Mouse (Mus musculus) spleen, postnatal 0 days (tissue): ENCODE data around the gene Olfr643. TPM values are rescaled to one million over a fixed set of nuclear protein-coding genes. Genes with fewer than 3 reads are reported as not detected.

ENCODE experiments used
- polyA plus RNA-seq: library from polyadenylated mRNA; unstranded; fragments of >200 nt; fragmentation: Nextera tagmentation; extraction: Ambion mirVana; gene quantifications from 2 replicates; pipeline ENCODE4 v1.2.1, GENCODE M21; 2015

Gene Olfr643
- polyA plus RNA-seq: not detected in 2 replicates

GRCm38 (mm10) chr7:104137305-104137704 lies at the start of gene Olfr643:
Gene Olfr643, minus strand, starts transcription at chr7:104137405.

GRCm38 (mm10) chr7:104183292-104183691 lies 46.1 kb upstream of the Olfr643 start, which contains the start of gene Olfr648:
Gene Olfr648, minus strand, starts transcription at chr7:104183392.

GRCm38 (mm10) chr7:104150456-104150855 lies 13.3 kb upstream of the Olfr643 start, which contains the start of gene Ubqlnl:
Gene Ubqlnl, minus strand, starts transcription at chr7:104150556.

GRCm38 (mm10) chr7:104143179-104143578 lies 6.0 kb upstream of the Olfr643 start, which contains the start of gene Ubqln3:
Gene Ubqln3, minus strand, starts transcription at chr7:104143279.

GRCm38 (mm10) chr7:104129726-104130125 lies 7.5 kb downstream of the Olfr643 start, which contains the start of gene Ubqln5:
Gene Ubqln5, minus strand, starts transcription at chr7:104129826.

GRCm38 (mm10) chr7:104104757-104104972 lies 32.5 kb downstream of the Olfr643 start, which contains the start of gene Olfr646:
Gene Olfr646, plus strand, starts transcription at chr7:104104873.

GRCm38 (mm10) chr7:104085365-104085764 lies 51.8 kb downstream of the Olfr643 start, which contains the start of gene Olfr645:
Gene Olfr645, minus strand, starts transcription at chr7:104085465.

GRCm38 (mm10) chr7:104071769-104072168 lies 65.4 kb downstream of the Olfr643 start, which contains the start of gene Olfr644:
Gene Olfr644, minus strand, starts transcription at chr7:104071869.

GRCm38 (mm10) chr7:104061345-104061744 lies 75.9 kb downstream of the Olfr643 start, which contains the start of gene 4930516K23Rik:
Gene 4930516K23Rik, minus strand, starts transcription at chr7:104061445.

GRCm38 (mm10) chr7:104052566-104052965 lies 84.6 kb downstream of the Olfr643 start, which contains the start of gene Olfr642:
Gene Olfr642, minus strand, starts transcription at chr7:104052666.

GRCm38 (mm10) chr7:104035145-104035544 lies 102.1 kb downstream of the Olfr643 start, which contains the start of gene Olfr641:
Gene Olfr641, plus strand, starts transcription at chr7:104035445.

GRCm38 (mm10) chr7:104025473-104025872 lies 111.7 kb downstream of the Olfr643 start, which contains the start of gene Olfr640:
Gene Olfr640, minus strand, starts transcription at chr7:104025573.

GRCm38 (mm10) chr7:104017203-104017602 lies 120.0 kb downstream of the Olfr643 start, which contains the start of gene Olfr639:
Gene Olfr639, minus strand, starts transcription at chr7:104017303.

GRCm38 (mm10) chr7:103998446-103998845 lies 138.8 kb downstream of the Olfr643 start, which contains the start of gene Olfr638:
Gene Olfr638, plus strand, starts transcription at chr7:103998746.

GRCm38 (mm10) chr7:103970852-103971251 lies 166.4 kb downstream of the Olfr643 start, which contains the start of gene Olfr635:
Gene Olfr635, plus strand, starts transcription at chr7:103971152.

Other genes starting within 250 kb of the Olfr643 start
- 0.02 TPM in 1 of 2 replicates, not detected in the other for gene Olfr64, start 242.9 kb downstream of the Olfr643 start, polyA plus RNA-seq
- gene Olfr65, start 233.9 kb downstream of the Olfr643 start, polyA plus RNA-seq: not detected in 2 replicates
- gene Olfr631, start 208.6 kb downstream of the Olfr643 start, polyA plus RNA-seq: not detected in 2 replicates
- 0.07 TPM in 1 of 2 replicates, not detected in the other for gene Olfr632, start 203.1 kb downstream of the Olfr643 start, polyA plus RNA-seq
- not detected in 2 replicates for gene Olfr633, start 193.0 kb downstream of the Olfr643 start, polyA plus RNA-seq
- not detected in 2 replicates for gene Olfr635, start 166.3 kb downstream of the Olfr643 start, polyA plus RNA-seq
- not detected in 2 replicates for gene Olfr638, start 138.7 kb downstream of the Olfr643 start, polyA plus RNA-seq
- not detected in 2 replicates for gene Olfr639, start 120.1 kb downstream of the Olfr643 start, polyA plus RNA-seq
- gene Olfr640, start 111.8 kb downstream of the Olfr643 start, polyA plus RNA-seq: not detected in 2 replicates
- not detected in 2 replicates for gene Olfr641, start 102.0 kb downstream of the Olfr643 start, polyA plus RNA-seq
- not detected in 2 replicates for gene Olfr642, start 84.7 kb downstream of the Olfr643 start, polyA plus RNA-seq
- not detected in 2 replicates for gene 4930516K23Rik, start 76.0 kb downstream of the Olfr643 start, polyA plus RNA-seq
- not detected in 2 replicates for gene Olfr644, start 65.5 kb downstream of the Olfr643 start, polyA plus RNA-seq
- gene Olfr645, start 51.9 kb downstream of the Olfr643 start, polyA plus RNA-seq: not detected in 2 replicates
- not detected in 2 replicates for gene Olfr646, start 32.5 kb downstream of the Olfr643 start, polyA plus RNA-seq
- not detected in 2 replicates for gene Ubqln5, start 7.6 kb downstream of the Olfr643 start, polyA plus RNA-seq
- not detected in 2 replicates for gene Ubqln3, start 5.9 kb upstream of the Olfr643 start, polyA plus RNA-seq
- gene Ubqlnl, start 13.2 kb upstream of the Olfr643 start, polyA plus RNA-seq: not detected in 2 replicates
- gene Olfm5, start 27.4 kb upstream of the Olfr643 start, polyA plus RNA-seq: 0.07 TPM in 1 of 2 replicates, not detected in the other
- gene Olfr648, start 46.0 kb upstream of the Olfr643 start, polyA plus RNA-seq: 0.08 and 0.15 TPM in 2 replicates
- gene Olfr649, start 58.6 kb upstream of the Olfr643 start, polyA plus RNA-seq: not detected in 2 replicates
- gene Trim6, start 81.4 kb upstream of the Olfr643 start, polyA plus RNA-seq: 0.65 and 1.2 TPM in 2 replicates
- 5.6 and 7.4 TPM in 2 replicates for gene Trim34a, start 107.1 kb upstream of the Olfr643 start, polyA plus RNA-seq
- gene Trim5, start 150.7 kb upstream of the Olfr643 start, polyA plus RNA-seq: 2.3 and 2.9 TPM in 2 replicates
- 13.9 and 19.1 TPM in 2 replicates for gene Trim12a, start 178.1 kb upstream of the Olfr643 start, polyA plus RNA-seq
- 0.13 TPM in 1 of 2 replicates, not detected in the other for gene Trim34b, start 192.1 kb upstream of the Olfr643 start, polyA plus RNA-seq
- gene Trim12c, start 216.0 kb upstream of the Olfr643 start, polyA plus RNA-seq: 5.1 and 7.7 TPM in 2 replicates
- gene Trim30b, start 232.5 kb upstream of the Olfr643 start, polyA plus RNA-seq: 6.6 and 7.3 TPM in 2 replicates